In the genomic region with DNA sequence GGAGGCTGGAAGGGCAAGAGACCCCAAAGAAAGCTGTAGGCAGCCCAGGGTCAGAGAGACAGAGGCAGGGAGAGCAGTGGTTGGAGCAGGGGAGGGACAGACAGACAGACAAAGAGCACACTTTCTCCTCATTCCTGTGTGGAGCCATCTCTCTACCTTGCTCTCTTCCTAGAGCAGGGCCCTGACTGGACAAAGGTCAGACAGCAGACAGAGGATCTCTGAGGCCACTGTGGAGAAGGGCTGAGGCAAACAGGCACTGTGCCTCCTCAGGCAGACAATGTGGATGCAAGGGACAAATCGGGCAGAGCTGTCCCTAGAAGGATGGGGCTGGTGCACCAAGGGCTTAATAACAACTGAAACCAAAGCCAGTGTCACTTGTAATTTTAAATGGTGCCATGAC, we compare ENCODE assay signal across 26 mouse cellular contexts. TPM values are rescaled to one million over a fixed set of nuclear protein-coding genes. Genes with fewer than 3 reads are reported as not detected.
DNase-seq lines count a peak whose midpoint lies in the region; ATAC-seq lines count a peak whose summit lies in the region.
"Had no signal": no experiment of that assay in that cellular context is flagged by ENCODE, and none has a peak within 500 bp of the region (broad histone marks: within the 10 kb centered on the region; RNA-seq: fewer than 3 reads in every experiment).

No protein-coding gene starts in this region.

- no peak overlapping the region for H3K4me2 ChIP-seq in intestine, embryonic 16.5 days (ENCODE audit: low read depth, low read length)
- H3K4me2 ChIP-seq in intestine, embryonic 15.5 days (replicated peaks): no peak overlapping the region; the same call in 1 of the 2 replicates
- no peak overlapping the region for H3K4me2 ChIP-seq in midbrain, embryonic 15.5 days
- H3K4me2 ChIP-seq: forebrain, embryonic 13.5 days; heart, embryonic 13.5 days; hindbrain, embryonic 14.5 days had no signal

- H3K4me1 ChIP-seq in intestine, embryonic 16.5 days (ENCODE audit: control insufficient read depth, insufficient read depth, low read length): peaks cover 3% of the 10 kb centered on the region; the same call in 1 of the 2 replicates
- no peaks in the 10 kb centered on the region for H3K4me1 ChIP-seq in intestine, embryonic 15.5 days (replicated peaks)
- H3K4me1 ChIP-seq in midbrain, embryonic 10.5 days: peaks cover 31% of the 10 kb centered on the region
- 0 out of 2 replicates have a peak, but pooled peaks cover 11% of the 10 kb centered on the region for H3K4me1 ChIP-seq in midbrain, embryonic 15.5 days
- H3K4me1 ChIP-seq: heart, embryonic 13.5 days had no signal

- peak; percentile 38 for DNase-seq in kidney, adult 9 months
- no peak for DNase-seq in kidney, adult 11 months
- DNase-seq in midbrain, embryonic 10.5 days (ENCODE audit: low spot score): no peak
- DNase-seq: adrenal gland, adult 8-10 months; adrenal gland, postnatal 25 days; cerebellum, adult 11-12 months; cerebellum, adult 8-10 months; cerebellum, postnatal 36 days; embryo, embryonic 11 days; gastrocnemius, postnatal 10 days; gastrocnemius, postnatal 36 days; heart, adult 2 months; heart, postnatal 14 days; heart, postnatal 4 days had no signal

- H3K36me3 ChIP-seq in intestine, embryonic 16.5 days (ENCODE audit: control insufficient read depth, insufficient read depth, low read length): no peaks in the 10 kb centered on the region
- no peaks in the 10 kb centered on the region for H3K36me3 ChIP-seq in intestine, embryonic 15.5 days
- H3K36me3 ChIP-seq in midbrain, embryonic 10.5 days: no peaks in the 10 kb centered on the region
- H3K36me3 ChIP-seq in midbrain, embryonic 15.5 days (replicated peaks): no peaks in the 10 kb centered on the region
- H3K36me3 ChIP-seq: forebrain, embryonic 10.5 days; heart, embryonic 10.5 days; heart, embryonic 13.5 days had no signal

- H3K4me3 ChIP-seq in intestine, embryonic 16.5 days (ENCODE audit: low read length): no peak overlapping the region
- no peak overlapping the region for H3K4me3 ChIP-seq in intestine, embryonic 15.5 days (replicated peaks)
- H3K4me3 ChIP-seq in midbrain, embryonic 10.5 days: no peak overlapping the region
- no peak overlapping the region for H3K4me3 ChIP-seq in midbrain, embryonic 15.5 days
- H3K4me3 ChIP-seq: forebrain, embryonic 10.5 days; forebrain, embryonic 13.5 days; heart, adult 2 months; heart, embryonic 10.5 days; heart, embryonic 13.5 days had no signal

- H3K9ac ChIP-seq in intestine, embryonic 16.5 days (ENCODE audit: low read depth, low read length): no peak overlapping the region
- no peak overlapping the region for H3K9ac ChIP-seq in intestine, embryonic 15.5 days
- no peak overlapping the region for H3K9ac ChIP-seq in midbrain, embryonic 15.5 days
- H3K9ac ChIP-seq: forebrain, embryonic 13.5 days; heart, embryonic 13.5 days; hindbrain, embryonic 14.5 days had no signal

- peak; percentile 57 for ATAC-seq in intestine, embryonic 16.5 days
- ATAC-seq in intestine, embryonic 15.5 days: no peak
- no peak for ATAC-seq in midbrain, embryonic 15.5 days (replicated peaks)
- ATAC-seq: activated CD4-positive, CD25-positive, alpha-beta regulatory T cell, adult 4 months; forebrain, embryonic 13.5 days; forebrain, embryonic 16.5 days had no signal

- no peaks in the 10 kb centered on the region for H3K9me3 ChIP-seq in intestine, embryonic 16.5 days (ENCODE audit: control insufficient read depth, low read length)
- no peaks in the 10 kb centered on the region for H3K9me3 ChIP-seq in intestine, embryonic 15.5 days
- H3K9me3 ChIP-seq in midbrain, embryonic 10.5 days (replicated peaks): no peaks in the 10 kb centered on the region
- no peaks in the 10 kb centered on the region for H3K9me3 ChIP-seq in midbrain, embryonic 15.5 days
- H3K9me3 ChIP-seq: forebrain, embryonic 10.5 days; forebrain, embryonic 13.5 days; heart, embryonic 10.5 days; heart, embryonic 13.5 days had no signal

- 45% methylated on average over 1 of the region's 1 CpGs for WGBS in intestine, embryonic 16.5 days
- 62% methylated on average over 1 of the region's 1 CpGs for WGBS in intestine, embryonic 15.5 days
- 61% methylated on average over 1 of the region's 1 CpGs for WGBS in midbrain, embryonic 10.5 days
- 32% methylated on average over 1 of the region's 1 CpGs for WGBS in midbrain, embryonic 15.5 days

- no peak overlapping the region for H3K27ac ChIP-seq in intestine, embryonic 16.5 days (ENCODE audit: low read length)
- no peak overlapping the region for H3K27ac ChIP-seq in intestine, embryonic 15.5 days
- peak overlapping the region; percentile 55; the same call in 1 of the 2 replicates for H3K27ac ChIP-seq in midbrain, embryonic 10.5 days (replicated peaks)
- H3K27ac ChIP-seq in midbrain, embryonic 15.5 days: no peak overlapping the region
- H3K27ac ChIP-seq: forebrain, embryonic 10.5 days; forebrain, embryonic 13.5 days; heart, adult 2 months; heart, embryonic 10.5 days; heart, embryonic 13.5 days; hindbrain, embryonic 14.5 days had no signal

- H3K27me3 ChIP-seq in intestine, embryonic 16.5 days (replicated peaks; ENCODE audit: control insufficient read depth, insufficient read depth, low read length): peaks cover 2% of the 10 kb centered on the region
- peaks cover 8% of the 10 kb centered on the region for H3K27me3 ChIP-seq in intestine, embryonic 15.5 days (replicated peaks)
- H3K27me3 ChIP-seq in midbrain, embryonic 10.5 days (ENCODE audit: low read depth, poor library complexity, severe bottlenecking): peaks cover 56% of the 10 kb centered on the region
- 0 out of 2 replicates have a peak, but pooled peaks cover 15% of the 10 kb centered on the region for H3K27me3 ChIP-seq in midbrain, embryonic 15.5 days (replicated peaks)

RNA-seq across cellular contexts. Expression of a gene that starts 6.9 kb away (rescaled TPM):
- 0.70 and 0.77 TPM in 2 replicates for polyA plus RNA-seq in intestine, embryonic 16.5 days (2015; fragmentation: Nextera tagmentation; extraction: Ambion mirVana)
- polyA plus RNA-seq in intestine, embryonic 15.5 days (2015; fragmentation: Nextera tagmentation; extraction: Ambion mirVana): 0.46 and 0.67 TPM in 2 replicates
- 1.2 and 1.5 TPM in 2 replicates for polyA plus RNA-seq in midbrain, embryonic 10.5 days (2016; fragmentation: Nextera tagmentation; extraction: Ambion mirVana)
- polyA plus RNA-seq in midbrain, embryonic 15.5 days (2015; fragmentation: Nextera tagmentation; extraction: Ambion mirVana): 19.6 and 20.2 TPM in 2 replicates
- polyA plus RNA-seq: activated CD4-positive, CD25-positive, alpha-beta regulatory T cell, adult 4 months; heart, adult 2 months; heart, embryonic 13.5 days; heart, embryonic 16.5 days had no signal

RNA-seq across cellular contexts. Expression of a gene that starts 28.5 kb away (rescaled TPM):
- polyA plus RNA-seq in intestine, embryonic 16.5 days (2015; fragmentation: Nextera tagmentation; extraction: Ambion mirVana): 0.07 TPM in 1 of 2 replicates, not detected in the other
- 0.05 TPM in 2 replicates for polyA plus RNA-seq in intestine, embryonic 15.5 days (2015; fragmentation: Nextera tagmentation; extraction: Ambion mirVana)
- 0.05 and 0.17 TPM in 2 replicates for polyA plus RNA-seq in midbrain, embryonic 10.5 days (2016; fragmentation: Nextera tagmentation; extraction: Ambion mirVana)
- polyA plus RNA-seq in midbrain, embryonic 15.5 days (2015; fragmentation: Nextera tagmentation; extraction: Ambion mirVana): 0.05 and 0.09 TPM in 2 replicates
- polyA plus RNA-seq: cortical plate, adult 2 months; heart, embryonic 10.5 days; hindbrain, embryonic 14.5 days had no signal

RNA-seq across cellular contexts. Expression of a gene that starts 48.2 kb away (rescaled TPM):
- polyA plus RNA-seq in intestine, embryonic 16.5 days (2015; fragmentation: Nextera tagmentation; extraction: Ambion mirVana): 0.44 and 0.83 TPM in 2 replicates
- 0.30 and 0.60 TPM in 2 replicates for polyA plus RNA-seq in intestine, embryonic 15.5 days (2015; fragmentation: Nextera tagmentation; extraction: Ambion mirVana)
- polyA plus RNA-seq in midbrain, embryonic 10.5 days (2016; fragmentation: Nextera tagmentation; extraction: Ambion mirVana): 12.3 and 15.7 TPM in 2 replicates
- polyA plus RNA-seq in midbrain, embryonic 15.5 days (2015; fragmentation: Nextera tagmentation; extraction: Ambion mirVana): 6.2 and 6.8 TPM in 2 replicates
- polyA plus RNA-seq: activated CD4-positive, CD25-positive, alpha-beta regulatory T cell, adult 4 months had no signal
